Mouse (Mus musculus): ENCODE data around the gene Churc1.

GRCm38 (mm10) chr12:76775132-76775531 is 9.8 kb downstream of the Churc1 start:
- TF ChIP-seq POLR2A (IDR thresholded peaks at IDR 0.05; ENCODE audit: borderline replicate concordance, extremely low read depth, insufficient read depth, insufficient read length, poor library complexity, severe bottlenecking): no peak
- no peak for TF ChIP-seq CTCF (IDR thresholded peaks at IDR 0.05; ENCODE audit: borderline replicate concordance, extremely low read depth, insufficient read depth, insufficient read length)

Data from brain, embryonic 14.5 days (tissue).